Mouse (Mus musculus): ENCODE measurements around the gene Fbxl14. TPM values are rescaled to one million over a fixed set of nuclear protein-coding genes. Genes with fewer than 3 reads are reported as not detected.

Fbxl14 gene
- total RNA-seq, 2 experiments from 2014 or later = 25.3 to 26.8 TPM

DNA sequence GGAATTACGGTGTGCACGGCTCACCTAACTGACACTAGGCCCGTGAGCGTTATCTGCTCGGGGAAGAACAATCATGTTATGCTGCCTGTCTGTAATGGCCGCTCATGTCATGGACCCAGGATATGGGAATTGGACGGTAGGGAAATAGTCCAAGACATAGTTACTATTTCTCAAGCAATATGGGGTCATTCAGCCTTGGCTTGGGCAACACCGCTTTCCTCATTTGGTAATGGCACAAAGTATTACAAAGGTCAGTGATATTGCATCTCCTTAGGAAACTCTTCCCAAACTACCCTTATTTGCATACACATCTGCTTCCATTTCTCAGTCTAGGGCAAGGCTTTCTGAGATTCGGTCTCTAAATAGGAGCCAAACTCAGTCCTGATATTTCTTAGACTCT, 8.2 kb downstream of the Fbxl14 start:
- intact Hi-C loops (cut with DNase I) = loop anchor here (5.0 to 10.0 kb wide), 6 partner anchors 307 to 807 kb away; partner anchors contain the start of genes B4galnt3, D330020A13Rik, Rad52 and Wnk1
- no peak for DNase-seq (ENCODE audit: low spot score in 2 of 2)

DNA sequence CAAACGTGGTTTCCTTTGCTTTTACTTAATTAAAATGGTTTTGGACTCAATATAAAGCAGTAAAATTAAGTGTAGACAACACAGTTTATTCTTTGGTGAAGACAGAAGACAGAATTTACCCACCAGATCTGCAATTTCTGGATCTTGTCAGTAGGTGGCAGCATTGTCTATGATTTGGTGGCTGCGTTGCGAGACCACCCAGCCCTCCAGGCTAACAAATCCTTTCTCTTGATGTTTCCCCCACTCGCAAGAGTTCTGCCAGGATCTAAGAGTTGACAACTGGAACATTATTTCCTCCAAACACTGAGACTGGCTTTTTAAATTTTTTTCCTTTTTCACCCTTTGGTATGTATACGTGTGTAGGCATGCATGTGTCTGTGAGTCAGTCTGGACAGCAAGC, 10.3 kb downstream of the Fbxl14 start:
- intact Hi-C loops (cut with DNase I) = loop anchor here (2.0 to 10.0 kb wide), 8 partner anchors 219 to 805 kb away; partner anchors contain the start of genes B4galnt3, D330020A13Rik, Rad52 and Wnk1
- peak in 1 of 2 experiments; percentile 59 for DNase-seq (ENCODE audit: low spot score in 2 of 2)

DNA sequence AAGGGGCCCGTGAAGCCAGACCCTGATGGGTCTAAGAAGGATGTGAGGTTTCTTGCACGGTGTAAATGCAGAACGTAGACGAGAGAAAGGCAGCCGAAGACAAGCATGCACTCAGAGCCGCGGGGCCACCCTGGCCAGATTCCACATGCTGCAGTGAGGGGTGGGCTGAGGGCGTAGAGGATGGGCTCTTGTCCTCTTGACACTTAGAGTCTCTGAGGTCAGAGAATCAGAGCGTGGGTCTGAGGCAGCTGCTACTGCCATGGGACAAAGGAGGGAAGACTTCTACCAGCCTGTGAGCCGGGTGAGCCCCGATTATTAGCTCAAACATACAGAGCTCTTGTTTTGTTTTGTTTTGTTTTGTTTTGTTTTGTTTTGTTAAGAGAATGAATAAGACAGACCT, 11.1 kb downstream of the Fbxl14 start:
- intact Hi-C loops (cut with DNase I) = loop anchor here (2.0 to 10.0 kb wide), 2 partner anchors 218 to 274 kb away; no protein-coding TSS in a partner anchor

DNA sequence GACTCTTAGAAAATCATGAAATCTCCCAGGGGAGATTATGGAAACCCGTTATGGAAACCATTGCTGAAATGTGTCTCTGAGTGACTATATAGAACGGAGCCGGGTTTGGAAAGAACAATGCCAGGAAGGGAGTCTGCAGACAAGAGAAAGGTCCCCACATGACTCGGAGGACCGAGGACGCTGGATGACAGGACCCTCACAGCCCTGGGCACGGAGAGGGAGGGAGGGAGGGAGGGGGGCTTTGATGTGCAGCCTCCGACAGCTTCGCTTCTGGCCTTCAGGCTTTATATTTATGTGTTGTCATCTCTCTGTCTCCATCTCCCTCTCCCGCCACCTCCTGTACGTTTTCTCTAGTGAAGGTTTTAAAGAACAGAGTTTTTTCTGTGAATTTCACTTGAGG, 11.5 kb downstream of the Fbxl14 start:
- no peak for DNase-seq (ENCODE audit: low spot score in 2 of 2)
- intact Hi-C loops (cut with DNase I) = loop anchor here (2.0 to 10.0 kb wide), 2 partner anchors 218 to 274 kb away; no protein-coding TSS in a partner anchor

More for the DNA sequence above, 11.1 kb downstream of the Fbxl14 start:
- DNase-seq (ENCODE audit: low spot score in 2 of 2) = no peak

DNA sequence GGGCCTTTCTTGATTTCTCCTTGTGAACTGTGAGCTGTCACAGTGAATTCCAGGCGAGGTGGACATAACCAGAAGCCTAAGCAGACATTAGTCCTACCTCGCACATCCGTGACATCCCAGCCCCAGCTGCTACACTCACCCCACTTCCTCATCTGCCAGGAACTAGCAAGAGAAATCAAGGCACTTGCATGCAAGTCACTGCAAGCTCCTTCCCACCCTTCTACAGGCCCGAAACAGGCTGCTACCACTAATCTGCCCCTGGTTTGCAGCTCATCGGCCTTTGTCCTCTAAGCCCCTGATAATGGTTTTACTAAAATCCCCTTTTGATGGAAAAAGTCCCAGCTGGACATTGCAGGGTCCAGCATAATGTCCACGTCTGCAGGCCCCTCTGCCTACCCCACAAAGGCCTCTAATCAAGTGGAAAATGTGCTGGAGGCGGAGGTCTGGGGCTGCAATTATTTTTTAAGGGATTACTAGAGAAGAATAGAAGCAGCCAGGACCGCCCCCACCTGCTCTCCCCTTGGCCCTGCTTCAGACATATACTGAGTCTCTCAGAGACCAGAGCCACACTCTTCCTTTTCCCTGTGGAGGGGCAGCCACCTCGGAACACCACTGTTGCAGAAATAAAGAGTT, 12.6 kb downstream of the Fbxl14 start:
- no peak for DNase-seq (ENCODE audit: low spot score in 2 of 2)
- intact Hi-C loops (cut with DNase I) = loop anchor here (2.0 to 10.0 kb wide), 2 partner anchors 217 to 273 kb away; no protein-coding TSS in a partner anchor

DNA sequence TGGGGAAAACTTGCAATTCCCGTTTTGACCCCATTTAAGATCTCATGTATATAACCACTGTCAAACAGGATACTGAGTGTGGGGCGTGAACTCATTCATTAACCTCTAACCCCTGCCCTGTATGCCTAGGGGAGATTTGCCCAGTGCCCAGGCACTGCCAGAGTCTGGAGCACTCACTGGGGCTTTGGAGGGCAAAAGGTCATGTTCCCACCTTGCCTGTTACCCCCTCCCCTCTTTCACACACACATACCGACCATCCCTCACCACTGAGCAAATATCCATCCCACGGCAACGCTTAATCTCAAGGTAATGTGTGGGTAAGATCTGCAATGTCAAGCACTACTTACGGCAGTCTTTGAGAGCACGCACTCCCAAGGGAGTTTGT, 13.2 kb downstream of the Fbxl14 start:
- intact Hi-C loops (cut with DNase I) = loop anchor here (10.0 kb wide), 1 partner anchor 272 kb away; no protein-coding TSS in a partner anchor
- DNase-seq (ENCODE audit: low spot score in 2 of 2) = no peak

DNA sequence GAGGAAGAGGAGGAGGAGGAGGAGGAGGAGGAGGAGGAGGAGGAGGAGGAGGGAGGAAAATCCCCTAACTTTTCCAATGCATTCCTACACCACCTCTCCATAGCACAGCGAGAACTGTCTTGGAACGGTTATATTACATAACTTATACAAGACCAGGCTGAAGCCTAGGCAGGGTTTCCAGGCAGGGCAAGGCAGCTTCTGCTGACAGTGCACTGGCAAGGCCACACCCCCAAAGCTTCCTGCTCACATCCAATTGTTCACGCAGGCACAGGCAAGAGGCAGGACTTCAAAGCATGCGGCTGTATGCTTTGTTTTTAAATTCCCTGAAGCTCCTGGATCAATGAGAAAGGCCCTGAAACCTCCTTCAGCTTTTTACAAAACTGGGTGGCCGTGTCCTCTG, 19.8 kb downstream of the Fbxl14 start:
- intact Hi-C loops (cut with DNase I) = loop anchor here (10.0 kb wide), 1 partner anchor 266 kb away; no protein-coding TSS in a partner anchor
- DNase-seq (ENCODE audit: low spot score in 2 of 2) = no peak

DNA sequence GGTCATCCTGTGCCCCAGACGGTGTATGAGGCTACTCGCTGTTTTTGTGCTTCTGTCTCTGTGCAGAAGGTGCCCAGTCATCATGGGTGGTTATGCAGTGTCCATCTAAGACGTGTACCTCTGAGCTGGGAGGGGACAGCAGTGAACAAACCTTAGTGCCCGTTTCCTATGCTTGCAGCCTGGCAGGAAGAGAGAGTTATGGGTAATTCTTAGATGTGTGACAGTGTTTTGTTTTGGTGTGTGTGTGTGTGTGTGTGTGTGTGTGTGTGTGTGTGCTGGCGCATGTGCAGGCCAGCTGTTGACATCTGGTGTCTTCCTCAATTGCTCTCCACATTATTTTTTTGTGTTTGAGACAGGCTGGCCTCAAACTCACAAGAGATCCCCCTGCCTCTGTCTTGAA, 20.6 kb downstream of the Fbxl14 start:
- DNase-seq (ENCODE audit: low spot score in 2 of 2) = no peak
- intact Hi-C loops (cut with DNase I) = no loop called here

DNA sequence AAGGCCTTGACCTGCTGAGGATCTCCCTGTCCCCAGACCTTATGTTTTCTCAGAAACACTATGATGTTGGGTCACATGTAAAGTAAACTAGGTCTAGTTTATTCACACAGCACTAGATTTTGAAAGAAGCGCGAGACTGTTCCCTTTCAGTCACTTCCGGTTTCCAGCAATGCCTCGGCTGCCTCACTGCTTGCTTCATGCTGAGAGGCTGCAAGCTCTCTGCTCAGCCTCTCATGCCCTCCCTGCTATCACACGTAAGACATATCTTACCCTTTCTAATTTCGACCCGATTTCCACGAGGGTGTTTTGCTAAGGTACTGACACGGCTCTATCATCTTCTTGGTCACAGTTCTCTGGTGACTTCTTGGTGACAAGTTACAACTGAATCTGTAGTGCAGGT, 22.6 kb downstream of the Fbxl14 start:
- intact Hi-C loops (cut with DNase I) = no loop called here
- DNase-seq (ENCODE audit: low spot score in 2 of 2) = no peak

DNA sequence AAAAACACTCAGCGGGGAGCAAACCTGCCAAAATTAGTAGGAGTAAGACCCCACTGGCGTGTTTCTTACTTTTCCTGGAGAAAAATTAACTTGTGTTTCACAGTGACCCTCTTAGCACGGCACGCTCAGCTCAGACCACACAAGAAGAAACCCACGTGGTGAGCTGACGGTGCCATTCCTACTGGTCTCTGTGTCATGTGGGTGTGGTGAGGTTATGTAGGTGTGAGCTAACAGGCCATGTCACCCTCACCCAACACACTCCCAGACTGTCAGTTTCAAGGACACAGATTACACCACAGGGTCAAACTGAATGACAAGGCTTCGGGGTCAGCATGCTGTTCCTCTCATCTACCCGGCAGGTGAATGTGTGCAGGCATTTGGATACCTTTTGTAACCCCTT, 25.3 kb downstream of the Fbxl14 start:
- no peak for DNase-seq (ENCODE audit: low spot score in 2 of 2)
- intact Hi-C loops (cut with DNase I) = no loop called here

DNA sequence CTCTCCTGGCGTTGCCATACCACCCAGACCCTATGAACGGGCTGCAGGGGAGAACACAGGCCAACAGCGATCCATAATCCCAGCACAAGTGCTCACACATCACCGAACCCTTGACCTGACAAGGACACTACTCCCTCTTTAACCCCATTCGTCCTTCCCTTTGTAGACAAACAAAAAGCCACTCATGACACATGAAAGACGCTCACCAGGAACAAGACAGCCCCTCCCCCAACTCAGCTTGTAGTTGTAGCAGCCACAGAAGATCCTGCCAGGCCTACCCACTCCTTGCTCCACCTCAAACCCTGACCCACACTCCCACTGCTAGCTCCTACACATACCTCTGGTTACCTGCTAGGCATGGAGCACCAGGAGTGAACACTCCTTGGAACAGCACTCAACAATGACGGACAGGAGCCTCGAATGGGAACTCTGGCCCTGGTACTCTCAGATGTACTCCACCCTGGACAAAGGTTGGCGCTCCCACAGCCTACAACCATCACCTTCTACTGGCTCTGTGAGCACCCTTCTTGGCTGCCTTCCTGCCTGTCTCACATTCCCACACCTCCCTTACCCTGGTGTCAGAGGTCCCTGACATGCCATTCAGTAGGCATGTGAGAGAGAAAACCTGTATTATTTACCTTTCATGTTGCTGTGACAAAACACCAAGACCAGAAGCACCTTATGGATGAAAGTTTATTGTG, 26.2 kb downstream of the Fbxl14 start:
- intact Hi-C loops (cut with DNase I) = no loop called here
- no peak for DNase-seq (ENCODE audit: low spot score in 2 of 2)

DNA sequence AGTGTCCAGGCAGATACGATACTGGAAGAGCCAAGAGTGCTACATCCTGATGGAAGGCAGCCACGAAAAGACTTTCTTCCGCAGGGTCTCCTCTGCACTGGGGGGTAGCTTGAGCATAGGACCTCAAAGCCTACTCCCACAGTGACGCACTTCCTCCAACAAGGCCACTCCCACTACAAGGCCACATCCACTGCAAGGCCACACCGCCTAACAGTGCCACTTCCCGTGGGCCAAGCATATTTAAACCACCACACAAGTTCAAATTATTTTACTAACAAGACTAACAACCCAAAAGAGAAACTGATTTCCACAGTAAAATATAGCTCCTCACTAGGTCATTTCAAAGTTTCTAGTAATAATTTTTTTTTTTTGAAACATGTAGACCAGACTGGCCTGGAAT, 28.8 kb downstream of the Fbxl14 start:
- intact Hi-C loops (cut with DNase I) = no loop called here
- no peak for DNase-seq (ENCODE audit: low spot score in 2 of 2)

DNA sequence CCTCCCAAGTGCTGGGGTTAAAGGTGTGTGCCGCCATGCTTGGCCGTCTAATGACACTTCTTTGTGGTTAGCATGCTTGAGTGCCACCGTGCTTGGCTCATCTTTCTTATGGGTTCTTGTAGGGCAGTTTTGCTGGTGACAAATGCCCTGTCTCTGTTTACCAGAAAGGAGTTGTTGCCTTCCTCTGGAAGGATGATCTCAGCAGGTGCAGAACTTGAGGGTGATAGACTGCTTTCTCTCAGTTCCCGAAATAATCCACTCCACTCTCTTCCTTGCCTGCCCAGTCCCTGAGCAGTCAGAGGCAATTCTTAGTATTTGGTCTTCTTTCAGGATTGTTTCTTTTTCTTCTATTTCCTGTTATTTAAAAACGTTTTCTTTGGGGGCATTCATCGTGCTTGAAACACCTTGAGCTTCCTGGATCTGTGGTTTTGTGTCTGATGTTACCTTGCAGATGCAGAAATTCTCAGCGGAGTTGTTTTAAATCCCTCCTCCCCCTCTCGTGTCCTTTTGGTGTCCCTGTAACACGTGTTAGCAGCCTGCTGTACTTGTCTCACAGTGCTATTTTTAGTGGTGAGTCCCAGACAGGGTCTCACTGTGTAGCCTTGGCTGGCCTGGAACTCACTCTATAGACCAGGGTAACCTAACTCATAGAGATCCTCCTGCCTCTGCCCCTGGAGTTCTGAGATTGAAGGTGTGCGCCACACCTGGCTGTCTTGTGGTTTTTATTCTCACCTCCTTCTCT, 29.3 kb downstream of the Fbxl14 start:
- intact Hi-C loops (cut with DNase I) = no loop called here
- no peak for DNase-seq (ENCODE audit: low spot score in 2 of 2)

DNA sequence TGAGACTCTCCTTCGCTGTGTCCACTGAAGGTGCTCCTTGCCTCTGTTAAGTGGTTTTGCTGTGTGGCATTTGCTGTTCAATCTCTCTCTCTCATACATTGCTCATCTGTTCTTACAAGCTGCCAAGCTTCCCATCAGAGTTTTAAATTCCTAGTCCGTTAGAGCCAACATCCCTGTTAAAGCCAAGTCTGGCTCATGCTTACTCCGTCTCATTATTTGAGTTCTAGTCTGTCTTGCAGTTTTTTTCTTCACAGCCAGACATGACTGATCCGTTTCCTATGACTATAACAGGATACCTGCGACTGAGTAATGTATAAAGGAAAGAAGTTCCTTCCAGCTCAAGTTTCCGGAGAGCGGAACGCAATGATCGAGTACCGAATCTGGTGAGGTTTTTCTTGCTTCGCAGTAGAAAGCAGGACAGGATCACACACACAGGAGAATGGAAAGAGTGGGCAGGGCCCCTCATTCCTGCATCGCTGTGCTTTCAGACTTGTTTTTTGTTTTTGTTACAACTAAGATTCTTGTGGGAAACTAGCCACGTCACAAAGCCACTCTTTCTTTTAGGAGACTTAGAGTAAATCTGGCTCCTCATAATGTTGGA, 30.1 kb downstream of the Fbxl14 start:
- intact Hi-C loops (cut with DNase I) = no loop called here
- DNase-seq (ENCODE audit: low spot score in 2 of 2) = no peak

DNA sequence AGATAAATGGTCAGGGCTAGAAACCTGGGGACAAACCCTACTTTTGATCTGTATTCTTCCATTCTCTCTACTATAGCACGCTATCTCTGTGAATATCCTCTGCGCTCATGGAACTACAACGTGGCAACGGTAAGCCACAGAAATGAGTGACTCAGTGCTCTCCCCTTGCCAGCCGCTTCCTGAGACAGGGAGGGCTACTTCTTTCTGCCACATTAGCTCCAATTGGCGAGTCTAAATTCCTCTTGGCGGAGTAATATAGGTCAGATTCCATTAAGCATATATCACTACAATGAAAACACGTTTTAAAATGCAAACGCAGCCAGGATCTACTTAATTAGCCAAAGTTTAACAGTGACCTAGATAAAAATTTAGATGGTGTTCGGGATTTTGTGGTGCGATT, 33.2 kb downstream of the Fbxl14 start:
- no peak for DNase-seq (ENCODE audit: low spot score in 2 of 2)
- intact Hi-C loops (cut with DNase I) = no loop called here

DNA sequence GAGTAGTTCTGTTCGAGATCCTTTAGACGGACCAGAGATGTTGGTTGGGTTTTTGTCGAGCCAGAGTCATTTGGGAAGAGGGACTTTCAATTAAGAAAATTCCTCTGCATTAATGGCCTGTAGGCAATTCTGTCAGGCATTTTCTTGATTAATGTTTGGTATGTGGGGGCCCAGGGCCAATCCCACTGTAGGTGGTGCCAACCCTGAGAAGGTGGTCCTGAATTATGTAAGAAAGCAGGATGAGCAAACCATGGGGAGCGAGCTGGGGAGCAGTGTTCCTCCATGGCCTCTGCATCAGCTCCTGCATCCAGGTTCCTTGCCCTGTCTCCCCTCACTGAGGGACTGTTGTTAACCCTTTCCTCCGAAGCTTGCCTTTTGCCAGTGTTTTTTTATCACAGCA, 34.0 kb downstream of the Fbxl14 start:
- intact Hi-C loops (cut with DNase I) = no loop called here
- no peak for DNase-seq (ENCODE audit: low spot score in 2 of 2)

DNA sequence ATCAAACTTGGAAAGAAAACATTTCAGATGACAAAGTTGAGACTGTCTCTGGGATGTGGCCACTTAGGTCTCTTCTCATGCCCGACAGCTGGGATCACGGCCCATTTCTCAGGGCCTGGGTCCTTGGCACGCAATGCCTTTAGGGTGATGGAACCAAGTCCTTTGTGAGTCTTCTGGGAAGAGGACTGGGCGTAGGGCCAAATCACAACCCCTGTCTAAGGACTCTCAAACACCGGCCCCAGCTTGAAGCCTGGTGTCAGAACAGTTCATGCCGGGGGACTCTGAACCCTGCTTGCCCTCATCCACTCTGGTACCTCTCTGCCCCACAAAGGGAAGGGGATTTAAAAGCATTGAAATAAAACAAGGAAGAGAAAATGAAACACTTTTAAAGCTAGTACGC, 34.6 kb downstream of the Fbxl14 start:
- intact Hi-C loops (cut with DNase I) = no loop called here
- DNase-seq (ENCODE audit: low spot score in 2 of 2) = no peak

DNA sequence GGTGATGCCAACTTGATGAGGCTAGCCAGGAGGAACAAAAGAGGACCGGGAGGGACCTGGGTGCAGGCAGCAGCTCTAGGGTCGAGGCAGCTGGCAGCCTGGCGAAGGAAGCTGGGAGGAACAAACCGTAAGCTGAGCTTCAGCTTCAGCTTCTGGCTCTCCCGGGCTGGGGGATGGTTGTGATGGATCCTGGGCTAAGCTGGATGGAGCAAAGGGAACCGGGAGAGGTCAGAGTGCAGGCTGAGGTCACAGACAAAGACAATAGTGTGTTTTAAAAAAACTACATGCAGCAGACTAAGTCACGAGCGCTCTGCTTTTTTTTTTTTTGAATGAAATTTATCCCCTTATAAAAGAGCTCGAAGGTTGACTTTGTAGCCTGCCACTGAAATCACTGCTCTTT, 41.3 kb downstream of the Fbxl14 start:
- intact Hi-C loops (cut with DNase I) = no loop called here
- DNase-seq (ENCODE audit: low spot score in 2 of 2) = no peak

DNA sequence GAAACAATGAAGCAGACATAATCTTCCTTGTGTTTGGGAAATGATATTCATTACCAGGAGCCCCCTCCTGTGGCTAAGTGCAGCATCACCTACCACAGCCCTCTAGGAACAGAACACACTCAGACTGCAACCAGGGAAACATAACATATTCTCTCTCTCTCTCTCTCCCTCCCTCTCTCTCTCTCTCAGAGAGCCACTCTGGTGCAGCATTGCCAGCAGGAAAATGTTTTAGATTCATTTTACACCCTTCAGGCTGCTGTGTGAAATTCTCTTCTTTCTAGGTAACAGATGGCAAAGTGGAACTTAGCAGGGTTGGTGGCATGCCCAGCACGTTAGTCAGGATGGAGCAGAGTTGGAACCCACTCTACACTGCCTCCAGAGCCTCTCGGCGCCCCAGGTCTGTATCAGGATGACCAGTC, 42.0 kb downstream of the Fbxl14 start:
- intact Hi-C loops (cut with DNase I) = no loop called here
- peak; percentile 29 to 81 for DNase-seq (ENCODE audit: low spot score in 2 of 2)

DNA sequence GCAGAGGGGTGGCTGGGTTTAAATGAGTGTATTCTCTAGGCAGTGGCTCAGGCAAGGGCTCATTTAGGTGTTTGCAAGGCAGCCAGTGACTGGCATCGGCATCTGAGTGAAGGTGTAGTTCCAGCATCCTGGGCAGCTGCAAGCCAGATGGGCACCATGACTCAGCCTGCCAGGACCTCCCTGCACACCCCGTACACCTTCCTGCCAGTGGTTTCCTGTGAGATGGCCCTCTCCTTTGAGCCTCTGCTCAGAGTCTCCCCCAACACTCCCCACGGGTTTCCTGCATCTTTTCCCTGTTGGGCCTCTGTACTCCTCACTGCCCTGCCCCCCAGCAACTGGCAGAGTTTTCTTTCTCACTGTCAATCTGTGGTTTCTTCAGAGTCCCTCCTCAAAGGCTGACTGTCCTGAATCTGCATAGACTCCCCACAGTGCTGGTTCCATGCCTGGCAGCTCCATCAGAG, 42.5 kb downstream of the Fbxl14 start:
- intact Hi-C loops (cut with DNase I) = no loop called here

More for the DNA sequence above, 42.5 kb downstream of the Fbxl14 start:
- peak in 1 of 2 experiments; percentile 62 for DNase-seq (ENCODE audit: low spot score in 2 of 2)

Data from left cerebral cortex, postnatal 14 days (tissue).